Mouse (Mus musculus) left cerebral cortex, postnatal 10 days (tissue): ENCODE measurements around the gene Mvk. TPM values are rescaled to one million over a fixed set of nuclear protein-coding genes. Genes with fewer than 3 reads are reported as not detected.

Experiments used
- DNase-seq, 2 experiments: peaks; one replicate each; pipeline ENCODE4 v3.0.0; 2021 to 2022; ENCODE audit warnings: low spot score in 2 of 2, mixed read lengths in 1 of 2; ENCODE audit errors: extremely low spot score in 1 of 2
- intact Hi-C: fragments of 180-260 bp; cut with DNase I; formaldehyde crosslinking; loops from one replicate; pipeline ENCODE4 v1.15.1; 2025
- total RNA-seq, 2 experiments: library from RNA; stranded (reverse); gene quantifications; 2 replicates each; pipeline ENCODE4 v1.2.3; 2021

Gene Mvk
- total RNA-seq, result 10 to 100 TPM; 60.7 to 62.7 TPM

DNA sequence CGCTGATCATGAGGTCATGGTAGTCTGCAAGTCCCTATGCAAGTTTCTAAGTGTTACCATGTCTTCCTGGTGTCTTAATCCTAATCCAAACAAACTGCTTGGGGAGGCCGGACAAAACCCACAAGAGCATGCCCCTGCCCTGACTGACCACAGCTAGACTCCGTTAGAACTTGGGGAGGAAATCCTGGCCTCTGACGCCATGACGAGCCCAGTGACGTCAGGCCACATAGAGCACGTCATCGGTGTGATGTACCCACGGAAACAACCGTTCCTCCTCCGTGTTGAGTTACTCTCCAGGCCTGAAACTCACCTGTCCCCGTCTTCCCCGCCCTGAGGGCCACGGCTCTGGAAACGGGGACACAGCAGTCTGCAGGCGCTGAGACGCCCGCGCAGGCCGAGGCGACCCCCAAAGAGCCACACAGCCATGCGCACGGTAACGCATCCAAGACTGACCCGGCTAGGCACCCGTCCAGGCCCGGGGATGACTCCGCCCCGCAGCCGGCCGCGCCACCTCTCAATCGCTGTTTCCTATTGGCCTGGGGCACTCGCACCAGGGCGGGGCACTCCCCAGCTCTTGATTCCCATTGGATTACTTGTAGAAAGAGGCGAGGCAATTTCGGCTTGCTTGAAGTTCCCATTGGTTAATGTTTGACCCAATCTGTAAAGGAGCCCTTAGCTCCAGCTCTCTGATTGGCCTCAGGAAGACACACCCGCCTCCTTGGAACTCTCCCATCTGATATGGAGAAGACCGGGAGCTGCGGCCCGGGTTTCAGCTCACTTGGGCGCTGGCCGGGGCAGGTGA, at the start of gene Mvk, which contains the start of gene Mmab:
TSS of gene Mvk (plus strand) at position 704 of the 802 bp plus-strand sequence.
TSS of gene Mmab (minus strand) at position 495 of the 802 bp plus-strand sequence.
- intact Hi-C loops, result no loop called here
- peak; percentile 99 for DNase-seq

DNA sequence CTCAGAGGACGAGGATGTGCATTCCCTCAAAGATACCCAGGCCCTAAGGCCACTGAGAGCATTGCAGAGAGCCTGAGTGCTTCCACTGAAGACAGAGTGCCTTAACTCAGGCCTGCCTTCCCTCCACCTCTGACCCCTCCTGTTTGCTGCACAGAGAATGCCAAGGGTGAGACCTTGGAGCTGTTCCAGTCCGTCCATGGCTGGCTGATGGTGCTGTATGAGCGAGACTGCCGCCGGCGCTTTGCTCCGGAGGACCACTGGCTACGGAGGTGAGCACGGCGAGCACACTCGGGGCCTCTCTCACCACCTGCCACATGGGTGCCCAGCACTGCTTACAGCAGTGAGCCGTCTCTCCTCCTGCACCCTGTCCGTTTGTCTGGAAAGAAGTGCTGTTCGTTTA, 37.5 kb upstream of the Mvk start:
- intact Hi-C loops, result no loop called here

DNA sequence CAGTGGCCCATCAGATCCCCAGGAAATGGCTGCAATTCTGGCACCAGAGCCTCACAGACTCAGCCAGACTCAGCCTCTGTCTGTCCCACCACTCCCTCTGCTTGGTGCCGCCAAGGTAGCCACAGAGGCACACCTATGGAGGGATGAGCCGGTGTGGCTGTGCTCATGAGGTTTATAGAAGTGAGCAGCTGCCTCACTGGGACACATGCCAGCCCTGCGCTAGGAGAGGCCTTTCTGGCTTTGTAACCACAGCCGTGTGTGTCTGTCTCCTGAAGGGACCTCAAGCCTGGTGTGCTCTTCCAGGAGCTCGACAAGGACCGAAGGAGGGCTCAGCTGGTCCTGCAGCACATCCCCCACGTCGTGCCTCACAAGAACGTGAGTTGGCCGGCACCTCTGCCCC, 36.8 kb upstream of the Mvk start:
- no peak for DNase-seq
- intact Hi-C loops, result no loop called here

More for the DNA sequence above, 37.5 kb upstream of the Mvk start:
- DNase-seq, result no peak

DNA sequence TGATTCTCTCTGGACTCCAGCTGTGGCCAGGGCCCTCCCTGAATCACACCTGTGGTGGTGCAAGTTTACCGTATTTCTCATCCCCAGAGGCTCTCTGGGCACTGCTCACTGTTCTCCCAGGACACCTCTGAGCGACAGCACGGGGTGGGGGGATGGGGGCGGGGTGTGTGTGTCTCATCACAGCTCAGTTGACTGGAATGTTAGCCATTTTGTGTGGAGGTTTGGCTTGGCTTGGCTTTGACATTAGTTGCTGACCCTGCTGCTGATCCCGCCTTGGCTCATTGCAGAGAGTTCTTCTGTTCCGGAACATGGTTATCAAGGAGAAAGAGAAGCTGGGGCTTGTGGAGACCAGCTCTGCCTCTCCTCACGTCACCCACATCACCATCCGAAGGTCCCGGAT, 36.3 kb upstream of the Mvk start:
- intact Hi-C loops, result no loop called here
- no peak for DNase-seq

DNA sequence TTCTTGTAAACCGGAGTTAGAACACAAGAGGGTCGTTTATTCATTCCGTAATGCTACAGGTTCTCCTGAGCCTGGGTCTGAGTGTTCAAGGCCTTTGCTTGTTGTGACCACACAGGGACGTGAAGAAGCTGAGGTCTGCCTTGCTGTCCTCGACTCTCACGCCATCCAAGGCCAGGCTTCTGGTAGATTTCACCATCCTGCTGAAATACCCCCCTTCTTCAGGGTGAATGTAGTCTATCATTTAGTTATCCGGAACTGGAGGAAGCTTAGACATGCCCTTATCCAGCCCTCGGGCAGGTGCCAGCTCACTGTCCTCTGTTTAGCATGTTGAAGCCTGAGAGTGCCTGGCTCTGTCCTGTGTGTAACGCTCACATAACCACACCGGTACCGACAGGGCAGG, 35.2 kb upstream of the Mvk start:
- intact Hi-C loops, result no loop called here
- no peak for DNase-seq

DNA sequence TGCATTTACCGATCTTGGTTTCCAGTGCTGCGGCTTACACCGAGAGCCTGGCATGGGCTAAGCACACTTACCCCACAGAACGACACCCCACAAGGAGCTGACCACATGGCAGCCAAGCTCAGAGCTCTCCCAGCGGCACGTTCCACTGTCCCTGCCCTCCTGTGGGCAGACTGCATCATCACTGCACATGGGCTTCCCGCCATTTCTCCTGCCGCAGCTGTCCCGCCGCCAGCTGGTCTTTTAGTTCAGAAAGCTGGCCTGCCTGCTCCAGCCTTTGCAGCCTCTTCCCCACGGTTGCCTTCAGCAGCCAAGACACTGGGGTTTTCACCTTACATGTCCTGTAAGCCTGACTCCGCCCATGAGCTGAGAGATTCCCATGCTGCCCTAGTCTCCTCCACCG, 33.6 kb upstream of the Mvk start:
- DNase-seq, result no peak
- intact Hi-C loops, result no loop called here

DNA sequence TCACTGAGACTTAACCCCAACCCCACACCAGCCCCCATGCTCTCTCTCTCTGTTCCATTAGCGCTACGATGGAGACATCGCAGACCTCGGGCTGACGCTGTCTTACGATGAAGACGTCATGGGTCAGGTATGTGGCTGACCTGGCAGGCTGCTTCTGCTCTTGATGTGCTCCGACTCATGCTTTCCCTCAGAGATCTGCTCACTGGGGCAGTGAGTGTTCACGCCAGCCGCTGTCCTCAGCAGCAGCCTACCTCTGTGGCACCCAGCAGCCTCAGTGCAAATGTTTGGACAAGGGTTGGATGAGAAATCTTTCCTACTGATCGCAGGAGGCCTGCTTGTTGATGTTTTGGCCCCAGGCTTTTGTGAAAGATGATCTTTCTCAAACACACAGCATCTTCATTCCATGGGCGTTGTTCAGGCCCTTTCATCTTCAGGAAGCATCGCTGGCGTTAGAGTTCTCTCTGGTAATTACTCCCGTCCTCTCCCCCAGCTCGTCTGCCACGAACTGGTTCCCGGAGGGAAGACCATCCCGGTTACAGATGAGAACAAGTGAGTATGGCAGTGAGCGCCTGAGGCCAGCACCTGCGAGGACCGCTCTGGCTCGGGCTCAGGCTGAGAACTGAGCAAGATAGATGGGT, 31.6 kb upstream of the Mvk start:
- intact Hi-C loops, result no loop called here
- DNase-seq, result no peak

DNA sequence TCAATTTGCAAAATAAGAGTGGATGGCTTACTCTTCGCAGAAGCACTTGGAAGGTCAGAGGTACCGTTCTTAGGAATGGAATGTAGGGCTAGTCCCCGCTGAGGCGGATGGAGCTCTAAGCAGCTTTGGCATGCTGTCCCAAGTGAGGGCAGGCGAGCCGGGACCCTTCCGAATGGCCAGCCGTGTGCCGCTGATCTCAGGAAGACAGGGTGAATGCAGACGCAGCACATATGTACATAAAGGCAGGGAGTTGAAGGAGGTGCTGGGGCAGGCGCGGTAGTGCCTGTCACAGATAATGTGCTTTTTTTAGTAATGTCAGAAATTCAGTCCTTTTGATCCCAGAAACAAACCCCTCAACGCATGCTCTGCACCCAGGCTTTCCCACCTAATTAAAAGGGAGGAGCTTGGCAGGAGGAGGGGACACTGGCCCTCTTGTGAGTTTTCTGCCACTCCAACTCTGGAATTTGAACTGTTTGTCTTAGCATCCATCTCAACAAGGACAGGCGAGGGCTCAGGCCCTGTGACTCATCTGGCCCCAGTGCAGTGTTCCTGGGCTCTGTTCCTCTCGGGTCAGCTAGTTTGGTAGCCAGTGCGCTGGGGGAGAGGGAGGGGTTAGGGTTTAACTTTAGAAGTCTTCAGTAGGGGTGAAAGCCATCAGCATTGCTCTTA, 30.9 kb upstream of the Mvk start:
- DNase-seq, result no peak
- intact Hi-C loops, result no loop called here

DNA sequence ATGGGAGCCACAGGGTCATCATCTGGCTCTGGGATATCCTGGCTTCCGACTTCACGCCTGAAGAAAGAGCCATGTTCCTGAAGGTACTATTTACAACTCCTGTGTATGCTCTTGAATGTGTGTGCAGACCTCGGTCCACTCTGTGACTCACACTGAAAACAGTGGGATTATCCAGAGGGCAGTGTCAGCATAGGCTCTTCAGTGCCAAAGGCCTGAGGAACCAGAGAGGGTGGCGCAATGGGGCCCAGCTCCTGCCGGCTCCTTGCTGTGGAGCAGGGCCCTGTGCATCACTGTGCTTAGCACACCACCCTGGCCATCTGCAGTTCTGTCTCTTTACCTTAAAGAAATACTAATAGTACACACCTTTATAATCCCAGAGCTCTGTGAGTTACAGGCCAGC, 28.5 kb upstream of the Mvk start:
- DNase-seq, result no peak

DNA sequence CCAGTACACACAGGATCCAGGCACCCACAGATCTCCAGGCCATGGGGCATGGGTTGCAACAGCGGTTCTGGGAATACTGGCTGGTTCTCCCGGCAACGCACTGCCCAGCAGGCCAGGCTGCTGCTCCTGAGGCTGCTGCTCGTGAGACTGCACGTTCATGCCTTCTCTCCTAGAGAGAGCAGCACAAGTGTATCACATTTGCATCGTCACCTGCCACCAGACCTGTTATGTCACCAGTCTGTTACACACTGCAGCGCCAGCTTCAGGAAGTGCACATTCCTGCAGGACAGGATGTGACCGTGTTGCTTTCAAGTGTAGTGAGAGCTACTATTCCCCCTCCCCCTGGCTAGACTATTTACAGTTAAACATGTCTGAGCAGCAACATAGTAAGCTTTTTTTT, 27.2 kb upstream of the Mvk start:
- DNase-seq, result no peak
- intact Hi-C loops, result no loop called here

More for the DNA sequence above, 28.5 kb upstream of the Mvk start:
- intact Hi-C loops, result no loop called here

DNA sequence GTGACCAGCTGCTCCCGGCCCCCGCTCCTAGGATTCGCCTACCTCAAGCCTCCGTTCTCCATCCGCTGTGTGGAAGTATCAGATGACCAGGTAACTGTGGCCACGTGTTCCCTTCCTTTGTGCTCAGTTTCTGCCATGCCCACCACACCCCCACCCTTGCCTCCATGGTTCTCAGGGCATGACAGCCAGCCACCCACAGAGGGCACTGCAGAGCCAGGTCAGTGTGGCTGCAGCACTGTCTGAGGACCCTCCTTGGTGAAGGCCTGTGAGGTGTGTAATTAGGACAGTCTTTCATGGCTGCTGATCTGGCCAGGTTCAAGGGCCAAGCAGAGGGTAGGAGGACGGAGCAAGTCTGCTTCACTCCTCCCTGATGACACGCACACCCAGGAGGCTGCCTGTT, 25.5 kb upstream of the Mvk start:
- intact Hi-C loops, result no loop called here
- DNase-seq, result no peak

DNA sequence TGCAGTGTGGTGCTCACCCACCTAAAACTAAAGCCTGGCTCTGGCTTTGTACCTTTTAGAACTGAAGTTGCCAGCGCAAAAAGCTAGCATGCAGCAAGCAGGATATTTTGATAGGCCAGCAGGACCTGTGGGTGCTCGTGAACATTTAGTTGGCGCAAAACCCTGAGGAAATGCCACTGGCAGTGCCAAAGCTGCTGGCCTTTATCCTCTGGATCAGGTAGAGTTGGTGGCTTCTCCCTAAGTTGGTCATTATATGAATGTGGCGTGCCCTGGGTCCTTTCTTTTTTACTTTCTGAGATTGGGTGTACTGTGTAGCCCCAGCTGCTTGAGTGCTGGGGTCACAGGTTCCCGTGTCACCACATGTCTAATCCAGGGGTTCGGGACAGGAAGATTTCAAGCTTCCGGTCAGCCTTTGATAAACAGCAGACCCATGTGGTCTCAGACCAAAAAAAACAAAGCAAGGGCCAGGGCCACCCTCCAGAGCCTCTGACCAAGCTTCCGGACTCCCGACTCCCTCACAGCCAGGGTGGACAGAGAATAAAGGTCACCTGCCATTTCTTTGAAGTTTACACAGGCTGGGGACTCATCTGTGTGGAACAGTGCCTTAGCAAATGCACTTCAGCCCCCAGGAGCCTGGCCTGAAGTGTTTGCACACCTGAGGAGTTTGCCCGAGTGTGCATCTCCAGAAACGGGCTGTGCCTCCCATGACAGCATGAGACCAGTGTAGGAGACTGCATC, 22.3 kb upstream of the Mvk start:
- intact Hi-C loops, result no loop called here
- DNase-seq, result no peak

DNA sequence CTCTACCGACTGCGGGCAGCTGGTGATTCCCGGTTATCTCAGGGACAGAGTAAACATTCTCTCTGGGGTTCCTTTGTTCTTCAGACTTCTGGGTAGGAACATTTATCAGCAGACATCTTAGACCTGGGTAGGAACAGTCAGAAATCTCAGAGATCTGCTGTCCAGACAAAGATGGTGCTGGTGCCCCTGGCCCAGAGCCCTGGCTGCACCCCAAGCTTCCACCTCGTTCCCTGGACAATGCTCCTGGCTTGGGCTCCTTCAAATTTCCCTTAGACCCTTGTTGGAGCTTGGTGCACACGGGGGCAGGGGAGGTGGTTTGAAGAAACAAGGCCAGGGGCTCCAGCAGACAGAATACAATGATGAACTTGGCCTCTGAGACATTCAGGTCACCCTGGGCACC, 21.5 kb upstream of the Mvk start:
- intact Hi-C loops, result no loop called here
- DNase-seq, result no peak

DNA sequence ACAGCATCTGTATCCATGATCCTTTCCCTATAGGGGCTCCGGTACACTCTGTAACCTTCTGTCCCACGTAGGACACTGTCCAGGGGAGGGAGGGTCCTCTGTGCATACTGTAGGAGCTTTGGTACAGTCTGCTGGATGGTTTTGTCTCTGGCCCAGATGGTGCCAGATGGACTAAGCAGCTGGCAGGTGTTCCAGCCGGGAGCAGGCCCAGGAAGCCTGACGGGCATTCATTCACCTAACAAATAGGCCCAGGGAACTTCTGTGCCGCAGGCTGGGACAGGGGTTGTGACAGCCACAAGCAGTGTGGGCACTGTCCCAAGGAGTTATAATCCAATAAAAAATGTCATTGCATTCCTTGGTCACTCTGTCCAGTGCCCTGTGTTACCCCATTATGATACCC, 20.1 kb upstream of the Mvk start:
- DNase-seq, result no peak
- intact Hi-C loops, result no loop called here

DNA sequence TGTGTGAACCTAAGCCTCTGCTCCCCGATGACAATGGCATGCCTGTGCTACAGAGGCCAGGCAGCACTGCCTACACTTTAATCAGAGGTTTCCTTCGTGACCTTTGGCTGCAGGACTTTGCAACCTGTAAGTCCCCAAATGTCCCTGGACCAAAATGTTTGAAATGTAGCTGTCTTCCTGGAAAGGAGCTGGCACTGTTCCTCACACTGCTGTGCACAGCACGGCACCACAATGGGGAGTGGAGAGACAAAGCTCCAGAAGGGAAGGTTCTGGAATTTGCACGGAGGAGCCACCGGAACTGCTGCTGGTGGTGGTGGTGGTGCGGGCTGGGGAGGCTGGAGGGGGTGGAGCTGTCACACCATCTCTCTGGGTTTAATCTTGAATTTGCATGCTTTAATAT, 17.3 kb upstream of the Mvk start:
- peak in 1 of 2 experiments; percentile 63 for DNase-seq
- intact Hi-C loops, result no loop called here

DNA sequence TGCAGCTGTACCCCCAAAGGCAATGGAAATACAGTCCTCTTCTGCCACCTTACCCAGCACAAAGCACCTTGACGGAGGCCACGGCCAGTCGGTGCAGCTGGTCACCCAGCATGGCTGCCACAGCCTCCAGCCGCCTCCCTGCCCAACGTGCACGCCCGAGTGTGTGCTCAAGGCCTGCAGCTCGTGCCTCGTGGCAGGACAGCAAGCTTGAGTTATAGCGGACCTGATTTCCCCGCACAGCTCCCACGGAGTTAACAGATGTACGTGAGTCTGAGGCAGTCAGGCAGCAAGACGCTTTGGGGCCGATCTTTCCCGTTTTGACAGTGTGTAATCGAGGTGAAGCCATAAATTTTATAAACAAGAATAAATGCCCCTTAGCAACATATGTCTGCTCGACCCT, 15.4 kb upstream of the Mvk start:
- no peak for DNase-seq
- intact Hi-C loops, result no loop called here

DNA sequence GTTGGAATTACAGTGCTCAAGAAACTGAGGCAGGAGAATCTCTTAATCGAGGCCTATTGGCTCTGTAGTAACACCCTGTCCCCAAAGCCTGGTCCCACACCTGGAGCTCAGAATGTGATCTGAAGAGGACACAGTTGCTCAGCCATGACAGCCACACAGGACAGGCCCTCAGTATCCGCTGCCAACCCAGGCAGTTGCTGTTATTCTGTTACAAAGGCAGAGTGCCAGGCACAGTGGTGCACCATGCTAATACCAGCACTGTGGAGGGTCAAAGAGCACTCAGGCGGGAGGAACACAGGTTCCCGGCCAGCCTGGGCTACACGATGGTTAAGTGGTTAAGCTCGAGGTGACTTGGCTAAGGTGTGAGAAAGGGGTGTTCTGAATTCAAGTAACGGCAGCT, 14.3 kb upstream of the Mvk start:
- intact Hi-C loops, result no loop called here

DNA sequence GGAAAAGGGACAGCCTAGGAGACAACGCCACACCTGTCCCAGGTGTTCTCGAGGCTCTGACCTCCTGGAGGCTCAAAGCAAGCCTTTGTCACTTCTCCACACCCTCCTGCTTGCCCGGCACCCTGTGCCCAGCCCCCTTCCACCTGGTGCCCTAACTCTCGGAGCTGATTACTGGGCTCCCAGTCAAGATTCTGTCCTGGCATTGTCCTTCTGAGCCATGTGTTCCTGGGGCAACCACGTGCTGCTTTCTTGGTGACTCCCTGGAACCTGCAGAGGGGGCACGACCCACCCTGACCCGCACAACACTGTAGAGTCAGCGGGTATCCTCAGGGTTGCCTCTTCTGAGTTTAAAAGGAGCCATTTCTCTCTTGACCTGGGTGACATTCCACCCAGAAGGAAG, 9.7 kb upstream of the Mvk start:
- intact Hi-C loops, result no loop called here
- DNase-seq, result no peak

More for the DNA sequence above, 14.3 kb upstream of the Mvk start:
- DNase-seq, result no peak

DNA sequence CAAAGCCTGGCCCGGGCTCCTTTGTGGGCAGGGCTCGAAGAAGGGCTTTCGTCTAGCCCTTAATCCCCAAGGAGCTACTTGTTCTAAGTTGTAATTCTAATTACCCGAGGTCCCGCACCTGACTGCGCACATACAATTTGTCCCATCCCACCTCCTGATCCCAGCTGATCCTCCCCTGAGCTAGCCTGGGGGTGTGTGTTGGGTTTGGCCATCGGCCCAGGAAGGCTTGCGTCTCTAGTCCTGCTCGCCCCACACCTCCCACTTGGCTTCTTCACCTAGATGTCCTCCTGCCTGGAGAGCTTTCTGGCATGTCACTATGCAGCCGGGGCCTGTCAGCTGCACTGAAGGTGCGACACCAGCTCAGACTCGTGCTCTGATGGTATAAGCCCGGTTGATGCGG, 8.5 kb upstream of the Mvk start:
- intact Hi-C loops, result no loop called here
- no peak for DNase-seq

DNA sequence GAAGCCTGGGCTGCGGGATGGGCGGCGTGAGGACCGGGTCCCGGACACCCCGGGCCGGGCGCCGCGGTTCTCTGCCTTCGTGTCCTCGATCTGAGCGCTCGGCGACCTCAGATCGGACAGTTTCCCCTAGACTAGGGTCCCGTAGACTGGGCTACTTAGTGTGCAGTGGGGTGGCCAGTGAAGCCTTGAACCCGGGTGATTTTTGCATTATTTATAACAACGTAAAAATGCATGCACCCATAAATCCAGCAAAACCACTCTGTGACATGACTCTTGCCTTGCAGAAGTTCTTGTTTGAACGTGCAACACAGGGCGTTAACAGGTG, 261 bp downstream of the Mvk start:
- intact Hi-C loops, result no loop called here
- no peak for DNase-seq
